Mouse (Mus musculus) cerebellum, adult 9-10 months (tissue): ENCODE measurements at regions not wholly inside any gene's neighbourhood (a gene's known extent, or its start where the extent isn't known, plus 50 kb on each side); places are given as distances from the start of the nearest gene placed in this dataset.

Source experiments
- DNase-seq: peaks from one replicate; pipeline ENCODE4 v3.0.0; 2022

GRCm38 (mm10) chr10:30259716-30260115, 59.4 kb upstream of the Cenpw start:
- no peak for DNase-seq

- no peak for DNase-seq
Observed at GRCm38 (mm10) chr10:30257889-30258288, 57.5 kb upstream of the Cenpw start.
